9 mouse cellular contexts compared by ENCODE assay signal in genomic region chr7:54835372-54835851, GRCm38 (mm10). TPM values are rescaled to one million over a fixed set of nuclear protein-coding genes. Genes with fewer than 3 reads are reported as not detected.
DNase-seq lines count a peak whose midpoint lies in the region; ATAC-seq and TF ChIP-seq lines count a peak whose summit lies in the region.
"Had no signal": no experiment of that assay in that cellular context is flagged by ENCODE, and none has a peak within 500 bp of the region (broad histone marks: within the 10 kb centered on the region; RNA-seq: fewer than 3 reads in every experiment).

Gene Luzp2, plus strand, starts transcription at chr7:54835498.

- no peaks in the 10 kb centered on the region for H3K36me3 ChIP-seq in E14TG2a.4 (ENCODE audit: insufficient read depth, low read length)
- no peaks in the 10 kb centered on the region for H3K36me3 ChIP-seq in hindbrain, embryonic 11.5 days (ENCODE audit: control insufficient read depth, insufficient read depth, low read length)
- no peaks in the 10 kb centered on the region for H3K36me3 ChIP-seq in limb, embryonic 12.5 days
- H3K36me3 ChIP-seq in thymus, adult 2 months (ENCODE audit: control insufficient read depth, insufficient read depth, low read length), result no peaks in the 10 kb centered on the region

- H3K4me2 ChIP-seq in hindbrain, embryonic 11.5 days (replicated peaks; ENCODE audit: low read depth, low read length), result peak within 1 kb of the TSS; percentile 78
- H3K4me2 ChIP-seq in limb, embryonic 12.5 days, result peak within 1 kb of the TSS; percentile 86

- no peak within 1 kb of the TSS for H3K27ac ChIP-seq in hindbrain, embryonic 11.5 days (ENCODE audit: low read depth, low read length)
- H3K27ac ChIP-seq in limb, embryonic 12.5 days, result no peak within 1 kb of the TSS
- no peak within 1 kb of the TSS for H3K27ac ChIP-seq in thymus, adult 2 months (ENCODE audit: control insufficient read depth, insufficient read depth, low read length)

- H3K27me3 ChIP-seq in E14TG2a.4 (ENCODE audit: insufficient read depth, low read length), result peaks cover 30% of the 10 kb centered on the region
- no peaks in the 10 kb centered on the region for H3K27me3 ChIP-seq in hindbrain, embryonic 11.5 days (ENCODE audit: control insufficient read depth, insufficient read depth, low read length)
- H3K27me3 ChIP-seq in limb, embryonic 12.5 days, result peaks cover 23% of the 10 kb centered on the region
- H3K27me3 ChIP-seq in thymus, adult 2 months (ENCODE audit: control insufficient read depth, insufficient read depth, low read length), result no peaks in the 10 kb centered on the region

- DNase-seq in cerebellum, adult 11 months, result no peak
- peak; percentile 63 for DNase-seq in embryo, embryonic 10.5 days (ENCODE audit: low spot score)
- DNase-seq in hindbrain, embryonic 11.5 days (ENCODE audit: low spot score), result peak; percentile 64
- peak; percentile 34 for DNase-seq in right cerebral cortex, adult 18-20 months
- DNase-seq in thymus, adult 2 months, result no peak

- WGBS in hindbrain, embryonic 11.5 days, result under 1% methylated on average over 19 of the region's 22 CpGs
- WGBS in limb, embryonic 12.5 days, result under 1% methylated on average over 22 of the region's 22 CpGs
- 6% methylated on average over 22 of the region's 22 CpGs for WGBS in thymus, adult 2 months

- no peaks in the 10 kb centered on the region for H3K9me3 ChIP-seq in E14TG2a.4 (ENCODE audit: low read length)
- H3K9me3 ChIP-seq in hindbrain, embryonic 11.5 days (ENCODE audit: control insufficient read depth, low read length), result no peaks in the 10 kb centered on the region
- H3K9me3 ChIP-seq in limb, embryonic 12.5 days, result no peaks in the 10 kb centered on the region

- ATAC-seq in cerebellum, adult (ENCODE audit: insufficient number of reproducible peaks, low FRiP score, low TSS enrichment), result peak; percentile 58
- peak; percentile 90 for ATAC-seq in hindbrain, embryonic 11.5 days (ENCODE audit: low FRiP score)
- 0 out of 2 replicates have a peak, but pooled peaks have one; percentile 42 for ATAC-seq in limb, embryonic 12.5 days (ENCODE audit: insufficient number of reproducible peaks, insufficient read depth, low FRiP score, low TSS enrichment, low read depth)

- peak within 1 kb of the TSS; percentile 77 for H3K4me3 ChIP-seq in E14TG2a.4 (replicated peaks; ENCODE audit: low read length)
- peak within 1 kb of the TSS; percentile 47 for H3K4me3 ChIP-seq in hindbrain, embryonic 11.5 days (ENCODE audit: low read depth, low read length)
- H3K4me3 ChIP-seq in limb, embryonic 12.5 days (replicated peaks), result peak within 1 kb of the TSS; percentile 47
- H3K4me3 ChIP-seq in thymus, adult 2 months (ENCODE audit: control insufficient read depth, insufficient read depth, low read length), result no peak within 1 kb of the TSS

- H3K4me1 ChIP-seq in E14TG2a.4 (replicated peaks; ENCODE audit: low read depth, low read length), result 0 out of 2 replicates have a peak, but pooled peaks cover 4% of the 10 kb centered on the region
- no peaks in the 10 kb centered on the region for H3K4me1 ChIP-seq in hindbrain, embryonic 11.5 days (replicated peaks; ENCODE audit: control insufficient read depth, insufficient read depth, low read length)
- H3K4me1 ChIP-seq in limb, embryonic 12.5 days (replicated peaks), result peaks cover 3% of the 10 kb centered on the region; the same call in 1 of the 2 replicates
- H3K4me1 ChIP-seq in thymus, adult 2 months (replicated peaks; ENCODE audit: control insufficient read depth, insufficient read depth, low read length), result no peaks in the 10 kb centered on the region

- peak within 1 kb of the TSS; percentile 68 for H3K9ac ChIP-seq in hindbrain, embryonic 11.5 days (ENCODE audit: low read depth, low read length)
- H3K9ac ChIP-seq in limb, embryonic 12.5 days (replicated peaks), result peak within 1 kb of the TSS; percentile 51

- no peak for TF ChIP-seq POLR2A in thymus, adult 2 months (IDR thresholded peaks at IDR 0.05; ENCODE audit: control insufficient read depth, extremely low read depth, insufficient read depth, low read length, poor library complexity)

- TF ChIP-seq CTCF in E14TG2a.4 (conservative IDR thresholded peaks at IDR 0.05; ENCODE audit: low read length), result no peak
- no peak for TF ChIP-seq CTCF in thymus, adult 2 months (IDR thresholded peaks at IDR 0.05; ENCODE audit: borderline replicate concordance, control insufficient read depth, extremely low read depth, insufficient read depth, low read length, poor library complexity)

RNA-seq across cellular contexts. Expression of gene Luzp2, which starts in this region (rescaled TPM):
- 2.3 and 3.5 TPM in 2 replicates for polyA plus RNA-seq in hindbrain, embryonic 11.5 days (2014; fragmentation: Nextera tagmentation; extraction: Ambion mirVana)
- polyA plus RNA-seq in limb, embryonic 12.5 days (2016; fragmentation: Nextera tagmentation; extraction: Ambion mirVana), result 1.3 TPM in 2 replicates
- 0.04 TPM in 2 replicates for polyA plus RNA-seq in thymus, adult 2 months (2012; rRNA removed)
- polyA plus RNA-seq: spleen, adult 2 months had no signal

Comparison
In these comparisons a context has a peak if more than half of its experiments do, and no peak if none do; other contexts are left out.
1. DNase-seq: peak in embryo, embryonic 10.5 days (single experiment), hindbrain, embryonic 11.5 days (single experiment) and right cerebral cortex, adult 18-20 months (single experiment); none in cerebellum, adult 11 months (single experiment) and thymus, adult 2 months (single experiment).
2. Peak in every context shown above with its lines, with median percentiles within 50 percentile points of each other: ATAC-seq.